Mouse (Mus musculus) cerebellum, adult 9-10 months (tissue): ENCODE results near the gene Cntn5.
A peak's percentile ranks its signal among the peaks of the same experiment; 100 is the strongest.

Experiments
- DNase-seq: peaks from one replicate; pipeline ENCODE4 v3.0.0; 2022

Cntn5 gene

DNA sequence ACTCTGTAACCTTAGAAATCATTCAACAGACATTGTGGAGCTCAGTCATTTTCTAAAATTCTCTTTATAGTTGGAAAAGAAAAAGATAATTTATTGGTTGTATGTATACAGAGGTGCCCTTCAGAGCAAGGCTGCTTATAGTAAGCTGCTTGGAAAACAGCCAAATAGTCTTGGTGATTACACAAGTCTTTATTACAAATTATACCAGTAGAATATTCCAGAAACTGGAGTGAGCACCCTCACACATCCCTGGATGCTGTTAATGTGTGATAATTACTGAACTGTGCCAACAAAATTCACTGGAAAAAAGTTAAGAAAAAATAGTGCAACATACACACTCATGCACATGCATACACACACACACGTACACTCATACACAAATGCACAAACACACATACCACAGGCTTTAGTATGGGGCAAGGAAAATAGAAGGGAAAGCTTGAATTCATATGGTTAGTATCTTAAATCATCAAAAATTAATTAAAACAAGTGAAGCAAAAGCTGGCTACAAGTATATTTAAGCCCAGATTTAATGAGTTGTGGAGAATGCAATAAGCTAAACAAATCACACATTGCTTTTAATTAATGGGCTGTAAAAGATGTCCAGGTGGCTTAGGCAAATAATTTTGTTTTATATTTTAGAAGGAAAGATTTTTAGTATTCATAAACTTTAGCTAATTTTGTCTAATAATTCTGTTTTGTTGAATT, 783.1 kb downstream of the Cntn5 start:
- DNase-seq = no peak

DNA sequence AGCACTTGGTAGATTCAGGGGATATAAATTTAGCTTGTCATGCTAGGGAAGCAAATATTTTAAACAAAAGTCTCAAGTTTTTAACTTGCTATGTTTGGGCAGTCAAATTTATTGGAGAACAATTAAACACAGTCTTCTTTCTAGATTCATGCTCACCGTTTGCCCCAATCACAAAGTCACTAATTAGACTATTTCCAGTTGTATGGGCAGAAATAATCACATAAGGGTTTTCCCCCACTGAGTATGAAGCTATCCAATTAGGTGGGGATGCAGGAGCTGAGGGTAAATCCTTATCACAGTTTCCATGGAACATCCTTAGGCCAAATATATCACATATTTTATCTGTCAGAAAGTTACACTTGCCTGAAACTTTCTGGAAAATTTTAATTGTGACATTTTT, 788.0 kb downstream of the Cntn5 start:
- no peak for DNase-seq

DNA sequence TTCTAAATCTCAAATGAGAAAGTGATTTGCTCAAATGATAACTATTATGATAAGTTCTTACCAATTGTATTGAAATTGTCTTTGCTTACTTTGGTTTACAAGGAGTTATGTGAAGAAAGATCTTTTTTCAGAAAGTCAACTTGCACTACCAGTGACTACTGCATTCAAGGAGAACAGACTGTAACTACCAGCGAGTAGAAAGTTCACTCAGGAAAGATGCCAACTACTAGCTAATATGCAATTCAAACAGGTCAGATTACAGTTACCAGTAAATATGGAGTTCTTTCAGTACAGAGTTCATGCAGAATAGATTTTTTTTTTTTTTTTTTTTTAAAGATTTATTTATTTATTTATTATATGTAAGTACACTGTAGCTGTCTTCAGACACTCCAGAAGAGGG, 795.4 kb downstream of the Cntn5 start:
- no peak for DNase-seq

DNA sequence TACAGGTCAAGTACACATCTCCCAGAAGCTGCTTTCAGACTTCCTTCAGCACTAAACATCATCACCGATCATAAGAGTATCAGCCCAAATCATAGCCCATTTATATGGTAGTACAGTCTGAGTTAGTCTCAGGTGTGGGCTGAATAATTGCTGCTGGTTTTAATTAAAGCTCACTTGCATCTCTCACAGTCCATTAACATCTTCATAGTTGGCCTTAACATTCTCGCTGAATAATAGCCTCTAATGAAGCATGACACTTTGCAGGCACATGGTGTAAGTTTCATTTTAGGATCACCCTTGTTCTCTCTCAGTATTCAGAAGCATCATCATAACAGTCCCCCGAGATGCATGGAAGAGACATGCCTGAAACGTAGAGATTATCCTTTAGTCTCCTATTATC, 796.7 kb downstream of the Cntn5 start:
- DNase-seq = no peak

DNA sequence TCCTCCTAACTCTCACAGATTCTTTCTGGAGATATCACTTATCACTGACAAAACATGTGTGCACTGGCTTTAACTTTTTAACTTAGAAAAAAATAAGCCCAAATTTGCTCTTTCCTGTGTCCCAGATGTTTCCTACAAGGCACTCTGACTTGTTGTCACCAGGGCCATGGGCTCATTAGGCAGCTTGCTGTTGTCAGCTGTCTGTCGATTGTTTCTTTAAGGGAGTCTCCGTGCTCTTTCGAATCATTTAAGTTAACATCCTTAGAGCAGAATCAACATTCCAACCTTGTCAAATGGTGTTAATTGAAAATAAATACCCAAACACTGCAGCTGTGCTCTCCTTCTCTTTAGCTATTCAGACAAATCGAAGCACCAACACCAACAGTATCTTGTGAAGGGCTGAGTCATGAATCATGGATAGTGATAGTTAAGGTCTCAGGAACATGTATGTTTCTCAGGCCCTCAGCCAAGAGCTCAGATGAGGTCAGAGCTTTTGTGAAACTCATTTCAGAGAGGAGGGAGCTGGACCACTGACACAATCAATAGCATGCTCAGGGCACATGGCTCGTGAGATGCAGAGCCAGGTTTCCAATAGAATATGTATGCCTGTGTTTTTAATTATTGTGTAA, 802.6 kb downstream of the Cntn5 start:
- DNase-seq = no peak

DNA sequence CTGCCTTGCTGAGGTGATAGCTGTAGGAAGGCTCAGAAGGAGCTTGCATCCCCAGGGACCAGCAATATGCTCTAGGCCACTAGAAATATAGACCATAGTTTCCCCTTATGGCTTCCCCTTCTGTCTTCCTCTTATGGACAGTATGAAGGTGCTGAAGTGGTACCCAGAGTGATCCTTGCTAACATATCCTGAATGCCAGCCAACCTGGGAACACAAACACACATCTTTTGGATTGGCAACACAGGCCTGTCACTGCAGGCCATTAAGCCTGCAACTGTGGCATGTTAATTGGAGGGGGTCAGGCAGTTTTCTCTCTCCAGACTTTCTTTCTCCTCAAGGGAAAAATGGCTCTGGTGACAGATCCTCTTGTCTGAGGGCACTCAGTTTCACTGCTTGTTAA, 828.3 kb downstream of the Cntn5 start:
- DNase-seq = no peak

DNA sequence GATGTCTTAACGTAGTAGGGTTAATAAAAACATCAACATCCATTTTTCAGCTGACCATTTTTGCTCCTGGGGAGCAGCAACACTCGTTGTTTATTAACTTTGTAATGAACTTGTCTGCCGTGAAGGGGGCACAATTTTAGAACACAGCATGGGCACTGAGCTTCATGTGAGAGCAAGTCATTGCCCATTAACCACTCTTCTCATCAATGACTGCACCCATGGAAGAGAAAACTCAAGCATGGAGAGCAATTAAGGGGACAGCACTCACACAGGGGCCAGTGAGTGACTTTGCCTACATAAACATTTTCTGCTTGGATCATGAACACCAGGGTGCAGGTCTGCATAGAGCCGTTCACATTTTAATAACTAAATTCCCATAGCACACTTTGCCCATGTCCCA, 831.2 kb downstream of the Cntn5 start:
- no peak for DNase-seq

DNA sequence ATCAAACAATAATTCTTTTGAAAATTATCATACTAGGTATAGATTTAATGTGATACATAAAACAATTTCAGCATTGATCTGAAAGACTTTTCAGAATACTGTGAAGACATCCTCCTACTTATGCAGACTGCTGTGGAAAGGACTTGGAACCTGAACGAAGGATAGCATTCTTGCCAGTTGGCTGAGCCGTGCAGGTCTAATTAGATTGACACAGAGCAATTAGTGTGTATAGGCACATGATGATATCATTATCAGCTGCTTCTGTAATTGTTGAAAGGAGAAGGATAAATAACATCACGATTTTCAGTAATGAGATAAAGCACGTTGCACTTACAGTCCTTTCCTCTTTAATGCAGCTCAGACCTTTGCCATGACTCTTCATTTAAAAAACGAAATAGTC, 831.7 kb downstream of the Cntn5 start:
- DNase-seq = no peak

DNA sequence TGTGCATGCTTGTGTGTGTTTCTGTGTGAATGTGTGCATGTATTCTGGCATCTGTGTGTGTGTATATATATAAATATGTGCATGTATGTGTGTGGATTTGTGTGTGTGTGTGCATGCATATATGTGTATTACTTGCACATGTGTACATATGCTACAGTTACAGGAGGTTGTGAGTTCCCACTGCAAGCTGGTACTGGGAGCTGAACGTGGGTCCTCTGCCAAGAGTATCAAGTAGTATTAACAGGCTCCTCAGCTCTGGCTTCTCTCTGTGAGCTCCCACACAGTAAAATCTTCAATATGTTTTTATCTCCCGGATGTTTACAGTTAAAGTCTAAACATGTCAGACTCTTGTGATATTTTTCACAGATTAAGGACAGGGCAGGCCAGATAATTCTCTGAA, 833.3 kb downstream of the Cntn5 start:
- DNase-seq = no peak

DNA sequence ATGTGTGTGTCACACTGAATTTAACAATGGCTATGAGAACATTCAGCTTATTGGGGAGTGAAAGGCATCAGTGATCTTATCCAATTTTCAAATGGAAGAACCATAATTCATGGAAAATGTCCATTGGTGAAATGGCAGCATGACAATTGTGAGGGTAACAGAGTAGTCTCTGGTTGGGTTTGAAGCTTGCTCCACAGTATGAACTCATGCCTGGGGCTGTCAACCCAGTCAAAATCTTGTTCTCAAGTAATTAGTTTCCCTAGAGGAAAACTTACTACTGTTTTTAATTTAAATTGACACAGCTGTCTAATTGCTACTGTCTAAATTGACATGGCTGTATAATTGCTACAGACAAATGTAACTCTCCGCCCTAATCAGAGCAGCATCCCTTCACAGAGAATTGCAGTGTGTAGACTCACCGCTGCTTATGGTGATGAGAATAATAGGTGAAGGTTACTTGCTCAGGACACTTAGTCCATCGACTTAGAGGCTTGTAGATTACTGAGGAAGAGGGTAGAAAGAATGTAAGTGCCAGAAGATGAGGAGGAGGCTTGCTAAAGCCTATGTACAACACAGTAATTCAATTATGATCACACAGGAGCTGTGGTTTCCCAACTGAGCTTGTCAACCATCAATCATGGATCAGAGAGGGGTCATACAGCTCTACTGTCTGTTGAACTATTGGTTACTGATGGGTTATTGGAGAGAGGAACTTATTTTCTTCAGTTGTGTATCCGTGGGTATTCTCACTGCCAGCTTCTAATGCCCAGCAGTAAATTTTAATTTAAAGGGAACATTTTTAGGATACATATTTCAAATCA, 859.4 kb downstream of the Cntn5 start:
- DNase-seq = no peak

DNA sequence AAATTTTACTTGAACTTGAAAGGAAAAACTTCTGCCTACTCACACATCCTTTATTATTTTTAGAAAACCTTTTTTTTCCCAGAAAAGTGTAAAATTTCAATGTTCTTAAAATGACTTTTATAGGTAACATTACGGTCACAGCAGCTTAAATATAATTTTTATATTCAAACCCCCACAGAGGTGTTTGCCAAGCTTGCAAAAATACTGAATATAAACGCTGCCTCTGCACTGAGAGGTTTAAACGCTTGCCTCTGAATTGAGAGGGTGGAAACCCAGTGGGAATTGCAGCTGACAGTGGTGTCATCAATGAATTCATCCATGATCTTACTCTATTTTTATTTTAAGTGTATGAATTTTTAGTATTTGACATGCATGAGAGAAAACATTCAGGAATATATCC, 861.6 kb downstream of the Cntn5 start:
- no peak for DNase-seq

DNA sequence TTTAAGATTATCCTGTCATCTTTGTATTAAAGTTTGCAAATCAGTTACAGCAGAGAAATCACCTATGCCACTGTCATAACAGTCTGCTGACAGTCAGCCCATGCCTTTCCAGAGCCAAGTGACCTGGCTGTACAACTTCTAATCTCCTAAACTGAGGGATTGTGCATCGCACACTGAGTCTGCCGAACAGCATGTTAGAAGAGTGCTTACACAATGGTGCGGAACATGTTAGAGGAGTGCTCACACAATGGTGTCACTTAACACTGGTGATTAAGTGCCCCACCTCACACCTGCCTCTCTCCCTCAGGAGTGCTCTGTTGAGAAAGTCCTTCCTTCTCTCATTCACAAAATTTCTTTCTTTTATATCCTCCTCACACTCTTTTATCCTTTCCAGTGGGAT, 889.4 kb downstream of the Cntn5 start:
- no peak for DNase-seq

DNA sequence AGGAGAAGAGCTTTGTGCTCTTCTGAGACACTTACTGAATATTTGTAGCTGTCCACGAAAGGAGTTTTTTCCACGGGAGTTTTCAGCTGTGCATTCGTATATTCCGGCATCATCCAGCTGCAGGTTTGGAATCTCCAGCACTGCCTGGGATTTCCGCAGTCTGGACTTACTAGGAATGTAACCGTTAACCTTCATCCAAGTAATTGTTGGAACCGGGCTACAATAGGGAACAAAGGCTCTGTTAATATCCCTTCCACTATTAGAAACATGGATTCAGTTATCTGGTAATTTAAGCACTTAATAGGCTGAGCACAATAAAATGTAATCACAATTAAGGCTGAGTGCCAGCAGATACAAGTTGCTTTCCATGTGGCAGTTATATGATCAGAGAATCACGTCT, 920.5 kb downstream of the Cntn5 start:
- DNase-seq = no peak

DNA sequence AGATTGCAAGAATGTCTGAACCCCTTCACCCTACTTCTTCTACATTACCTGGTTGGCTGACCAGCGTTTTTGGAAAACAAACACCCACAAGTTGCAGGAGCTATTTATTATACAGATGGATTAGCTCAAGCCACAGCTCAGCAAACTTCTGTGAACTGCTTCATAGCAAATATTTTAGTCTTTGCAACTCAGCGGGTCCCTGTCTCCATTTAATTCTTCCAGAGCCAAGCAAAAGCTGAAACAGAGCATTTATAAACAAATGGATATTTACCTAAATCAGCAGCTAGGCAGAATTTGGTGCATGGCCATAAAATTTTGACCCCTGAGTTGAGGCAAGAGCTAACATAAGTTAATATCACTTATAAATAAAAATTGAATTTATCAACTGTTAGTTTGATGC, 921.4 kb downstream of the Cntn5 start:
- DNase-seq = no peak

DNA sequence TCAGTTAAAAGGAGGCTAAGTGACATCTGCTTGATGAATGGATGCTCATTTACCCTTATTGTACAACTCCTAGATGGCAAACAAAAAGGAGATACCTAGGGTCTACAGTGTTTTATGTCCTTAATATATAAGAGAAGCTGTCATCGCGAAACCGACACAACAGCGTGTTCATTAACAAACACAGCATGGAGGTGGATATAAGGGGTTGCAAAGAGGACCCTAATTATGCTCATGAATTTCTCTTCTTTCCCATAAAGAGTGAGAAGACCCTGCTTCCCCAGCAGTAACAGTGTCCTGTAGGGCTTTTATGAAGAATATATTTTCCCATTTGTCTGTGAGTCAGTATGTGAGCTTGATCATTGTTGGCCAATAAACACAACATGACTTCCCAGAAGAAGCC, 939.2 kb downstream of the Cntn5 start:
- no peak for DNase-seq

DNA sequence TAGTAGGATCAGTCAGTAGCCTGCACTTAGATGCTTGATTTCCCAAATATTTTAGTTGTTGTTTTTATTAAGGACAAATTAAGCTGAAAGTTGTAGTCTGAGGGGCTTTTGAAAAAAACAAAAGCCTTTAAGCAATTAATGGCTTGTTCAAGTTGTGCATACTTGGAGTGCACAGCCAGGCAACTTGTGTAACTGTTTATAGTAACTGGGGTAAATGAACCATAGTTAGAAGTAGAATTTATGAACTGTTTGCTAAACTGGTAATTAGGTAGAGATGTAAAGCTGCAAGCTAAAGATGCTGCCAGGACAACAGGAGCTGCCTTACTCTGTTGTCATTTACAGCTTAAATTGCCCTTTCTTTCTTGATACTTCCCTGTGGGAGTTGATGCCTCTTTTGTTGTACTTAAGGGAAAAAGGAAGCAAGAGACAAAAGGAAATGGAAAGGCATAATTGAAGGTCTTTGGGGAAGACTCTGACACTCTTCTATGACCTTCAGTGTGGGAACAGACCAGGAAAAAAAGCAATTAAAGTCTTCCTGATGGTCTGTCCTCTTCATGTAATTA, 943.9 kb downstream of the Cntn5 start:
- DNase-seq = no peak

DNA sequence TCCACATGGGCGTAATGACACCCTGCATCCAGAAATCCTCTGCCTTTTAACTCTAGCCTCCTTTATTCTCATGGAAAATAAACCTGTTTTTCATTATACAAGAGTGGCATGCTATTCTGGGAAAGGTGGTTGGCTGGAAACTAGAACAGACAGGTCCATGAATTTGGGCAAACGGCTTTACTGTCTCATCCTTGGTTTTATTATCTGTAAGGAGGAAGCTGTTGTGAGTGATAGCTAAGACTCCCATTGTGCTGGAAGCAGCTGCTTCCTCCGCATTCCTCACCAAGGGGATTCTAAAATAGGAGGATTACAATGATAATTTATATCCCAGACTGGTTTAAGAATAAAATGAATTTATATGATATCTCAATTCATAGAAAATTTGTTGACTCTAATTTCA, 955.2 kb downstream of the Cntn5 start:
- no peak for DNase-seq

DNA sequence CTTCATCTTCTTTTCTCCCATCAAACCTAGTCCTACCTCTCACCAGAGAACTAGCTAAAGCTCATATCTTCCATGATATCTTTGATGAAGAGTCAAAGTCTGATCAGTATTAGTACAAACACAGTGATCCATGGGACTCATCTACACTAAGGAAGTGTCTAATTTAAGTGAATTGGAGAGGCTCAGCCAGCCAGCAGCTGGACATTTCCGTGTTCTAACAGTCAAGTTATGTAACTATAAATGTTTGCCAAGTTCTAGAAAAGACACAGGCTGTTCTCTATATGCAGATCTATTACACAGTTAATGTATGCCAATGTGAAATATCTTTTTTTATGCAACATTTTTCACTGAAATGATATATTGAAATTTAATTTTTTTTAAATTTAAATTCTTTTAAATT, 959.7 kb downstream of the Cntn5 start:
- peak; percentile 3 for DNase-seq

DNA sequence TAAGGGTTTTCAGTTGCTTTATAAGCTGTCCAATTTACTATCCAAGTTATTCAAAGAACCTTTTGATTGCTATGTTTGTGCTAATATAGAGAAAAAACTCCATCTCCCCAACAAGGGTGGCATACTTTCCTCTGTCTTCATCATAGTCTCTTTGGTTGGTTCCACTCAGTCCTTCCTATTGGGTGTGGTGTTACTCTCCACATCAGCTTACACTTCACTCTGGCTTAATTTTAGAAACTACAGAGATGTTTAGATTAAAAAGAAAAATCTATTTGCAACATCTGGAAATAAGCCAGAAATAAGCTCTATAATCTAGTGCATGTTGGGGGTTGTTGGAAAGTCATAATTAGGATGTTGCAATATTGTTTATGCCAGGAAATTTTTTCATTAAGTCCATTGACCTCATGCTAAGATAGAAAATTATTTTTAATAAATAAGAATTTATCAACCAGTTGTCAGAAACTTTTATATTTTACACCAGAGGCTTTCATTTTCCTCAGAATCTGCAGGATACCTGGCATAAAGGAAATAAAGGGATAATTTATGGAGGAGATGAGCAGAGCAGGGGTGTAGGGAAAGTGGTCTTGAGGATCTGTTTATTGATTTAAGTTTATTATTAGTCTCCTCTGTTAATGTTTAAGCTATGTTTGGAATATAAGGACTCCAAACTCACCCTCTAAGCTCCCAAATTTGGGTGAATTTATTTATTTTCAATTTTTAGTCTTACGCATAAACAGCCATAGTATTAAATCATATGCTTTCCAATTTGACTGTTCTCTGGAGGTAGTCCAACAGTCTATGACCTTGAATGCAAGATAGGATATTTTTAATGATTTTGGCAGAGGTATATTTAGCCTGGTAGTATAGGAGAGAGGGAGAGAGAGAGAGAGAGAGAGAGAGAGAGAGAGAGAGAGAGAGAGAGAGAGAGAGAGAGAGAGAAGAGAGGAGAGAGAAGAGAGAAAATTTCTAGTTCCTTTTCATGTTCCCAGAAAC, 966.8 kb downstream of the Cntn5 start:
- no peak for DNase-seq

DNA sequence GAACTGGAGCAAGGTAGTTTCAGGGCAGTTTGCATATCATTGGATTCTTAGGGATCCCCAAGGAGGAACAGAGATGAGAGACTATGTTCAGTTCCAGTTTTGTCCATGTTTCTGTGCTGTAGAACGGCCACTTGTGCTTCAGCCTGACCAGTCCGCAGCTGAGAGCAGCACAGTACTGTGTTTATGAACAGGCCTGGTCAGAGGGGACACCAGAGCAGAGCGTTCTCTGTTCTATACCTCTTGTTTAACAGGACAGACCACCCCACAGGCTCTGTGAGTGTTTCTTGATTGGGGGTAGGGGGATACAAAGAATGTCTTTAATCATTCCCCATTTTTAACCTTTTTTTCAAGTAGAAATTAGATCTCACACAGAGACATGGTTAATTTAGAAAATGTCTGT, 984.0 kb downstream of the Cntn5 start:
- DNase-seq = no peak

DNA sequence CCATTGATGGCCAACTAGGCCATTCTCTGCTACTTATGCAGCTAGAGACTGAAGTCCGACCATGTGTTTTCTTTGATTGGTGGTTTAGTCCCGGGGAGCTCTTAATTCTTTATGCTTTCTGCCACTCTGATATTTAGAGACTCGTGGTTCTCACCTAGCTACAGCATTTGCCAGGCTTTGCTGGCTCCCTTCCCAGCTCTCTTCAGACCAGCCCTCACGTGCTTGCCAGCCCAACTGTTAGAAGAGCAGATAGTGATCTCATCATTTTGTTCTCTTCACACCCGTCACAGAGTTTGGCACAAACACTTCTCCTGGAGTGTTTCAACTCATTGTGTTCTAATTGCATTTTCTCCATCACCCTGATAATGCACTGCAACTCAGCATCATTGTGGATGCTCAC, 1005.5 kb downstream of the Cntn5 start:
- DNase-seq = peak; percentile 77

DNA sequence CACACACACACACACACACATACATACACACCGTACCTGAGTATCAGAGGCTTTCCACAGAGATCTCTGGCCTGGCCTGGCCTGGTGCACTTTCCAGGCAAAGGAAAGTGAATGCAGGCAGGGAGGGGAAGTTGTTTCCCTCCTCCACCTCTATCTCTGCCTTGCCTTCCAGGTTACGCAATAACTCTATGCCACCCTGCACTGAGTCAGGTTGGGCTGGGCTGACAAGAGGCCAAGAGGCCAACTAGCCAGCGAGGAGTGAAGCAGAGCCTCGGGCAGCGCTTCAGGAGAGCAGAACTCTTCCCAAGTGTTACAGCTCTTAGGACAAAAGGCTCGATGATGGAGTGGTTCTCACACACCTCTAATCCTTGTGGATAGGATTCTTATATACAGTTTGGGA, 1018.4 kb downstream of the Cntn5 start:
- DNase-seq = no peak
